Mouse (Mus musculus) heart, embryonic 11.5 days (tissue): ENCODE measurements around the gene Tmem238l. TPM values are rescaled to one million over a fixed set of nuclear protein-coding genes. Genes with fewer than 3 reads are reported as not detected.

Experiments
- ATAC-seq: fragments of 200-750 bp; cut with Nextera tagmentation; replicated peaks from 2 replicates; pipeline ENCODE4 v1.8.0; 2017; ENCODE audit warnings: moderate library complexity; ENCODE audit not compliant: insufficient number of reproducible peaks, low FRiP score, low TSS enrichment
- H3K27ac ChIP-seq: fragments of 300-500 bp; sonication (generic); 2 replicates; pipeline ENCODE4 v1.5.1; 2014; ENCODE audit warnings: mild to moderate bottlenecking, low read depth, low read length
- H3K27me3 ChIP-seq: fragments of 300-500 bp; sonication (generic); 2 replicates; pipeline ENCODE4 v1.6.1; 2014; ENCODE audit warnings: mild to moderate bottlenecking, low read length, mixed read lengths; ENCODE audit not compliant: control insufficient read depth, insufficient read depth
- H3K36me3 ChIP-seq: fragments of 300-500 bp; sonication (generic); 2 replicates; pipeline ENCODE4 v1.6.1; 2014; ENCODE audit warnings: mild to moderate bottlenecking, low read length, moderate library complexity, mixed read lengths; ENCODE audit not compliant: control insufficient read depth, insufficient read depth
- H3K4me1 ChIP-seq: fragments of 300-500 bp; sonication (generic); 2 replicates; pipeline ENCODE4 v1.6.1; 2014; ENCODE audit warnings: low read length; ENCODE audit not compliant: control insufficient read depth, insufficient read depth
- H3K4me2 ChIP-seq: fragments of 300-500 bp; sonication (generic); 2 replicates; pipeline ENCODE4 v1.6.1; 2014; ENCODE audit warnings: mild to moderate bottlenecking, moderate library complexity
- H3K4me3 ChIP-seq: fragments of 300-500 bp; sonication (generic); 2 replicates; pipeline ENCODE4 v1.5.1; 2014; ENCODE audit warnings: low read depth, low read length
- H3K9ac ChIP-seq: fragments of 300-500 bp; sonication (generic); 2 replicates; pipeline ENCODE4 v1.6.1; 2014; ENCODE audit warnings: mild to moderate bottlenecking, low read depth, low read length, moderate library complexity
- H3K9me3 ChIP-seq: fragments of 300-500 bp; sonication (generic); replicated peaks from 2 replicates; pipeline ENCODE4 v1.6.1; 2016; ENCODE audit warnings: low read length; ENCODE audit not compliant: control insufficient read depth
- WGBS: fragments of 180-500 bp; shearing (Covaris S2); extraction: QIAGEN DNeasy Blood & Tissue Kit; methylation state at CpG from one replicate; pipeline ENCODE4 v1.1.7; 2014; ENCODE audit not compliant: insufficient replicate concordance; 5-methylcytosine and 5-hydroxymethylcytosine counted together
- polyA plus RNA-seq: library from polyadenylated mRNA; unstranded; fragments of >200 nt; fragmentation: Nextera tagmentation; extraction: Ambion mirVana; gene quantifications from 2 replicates; pipeline ENCODE4 v1.2.1, GENCODE M21; 2014

Gene Tmem238l
- polyA plus RNA-seq, 1 experiment from 2014 or later: 0.16 TPM

GRCm38 (mm10) chr11:66966500-66967116 is 10.2 kb downstream of the Tmem238l start:
- Histone ChIP-seq H3K4me1 (peaks cover 15% of the 10 kb centered on the region), H3K27me3 (peaks cover 20% of the 10 kb centered on the region), H3K9me3 (no peaks in the 10 kb centered on the region), H3K36me3 (no peaks in the 10 kb centered on the region), H3K27ac (no peak overlapping the region), H3K9ac (no peak overlapping the region), H3K4me2 (no peak overlapping the region), H3K4me3 (no peak overlapping the region)
- WGBS: 19% methylated on average over 7 of the region's 7 CpGs
- no peak for ATAC-seq

GRCm38 (mm10) chr11:66968575-66968974 is 12.1 kb downstream of the Tmem238l start:
- H3K4me1 ChIP-seq: no peaks in the 10 kb centered on the region
- 77% methylated on average over 1 of the region's 1 CpGs for WGBS
- no peaks in the 10 kb centered on the region for H3K9me3 ChIP-seq
- no peak overlapping the region for H3K4me3 ChIP-seq
- no peak overlapping the region for H3K9ac ChIP-seq
- ATAC-seq: no peak
- no peaks in the 10 kb centered on the region for H3K36me3 ChIP-seq
- no peak overlapping the region for H3K27ac ChIP-seq
- H3K27me3 ChIP-seq: peaks cover 20% of the 10 kb centered on the region
- no peak overlapping the region for H3K4me2 ChIP-seq

DNA sequence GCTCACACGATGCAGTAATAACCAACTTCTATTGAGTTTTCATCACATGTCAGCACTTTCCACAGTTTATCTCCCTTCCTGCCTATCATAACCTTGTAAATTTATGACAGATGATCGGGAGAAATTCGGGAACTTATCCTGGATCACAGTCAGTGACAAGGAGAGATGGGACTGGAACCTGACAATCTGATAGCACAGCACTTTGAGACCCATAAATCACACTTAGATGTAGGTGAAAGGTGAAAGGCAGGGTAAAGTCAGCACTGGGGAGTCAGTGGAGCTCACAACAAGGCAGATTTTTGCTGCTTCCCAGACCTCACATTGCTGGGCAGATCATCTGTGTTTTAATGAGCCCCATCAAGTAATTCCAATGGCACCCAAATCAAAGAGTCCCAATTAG is 17.1 kb downstream of the Tmem238l start:
- Histone ChIP-seq H3K9me3 (no peaks in the 10 kb centered on the region; the same call in 1 of the 2 replicates), H3K4me1 (no peaks in the 10 kb centered on the region), H3K27ac (no peak overlapping the region), H3K27me3 (peaks cover 14% of the 10 kb centered on the region; the same call in 1 of the 2 replicates), H3K9ac (no peak overlapping the region), H3K4me3 (no peak overlapping the region), H3K36me3 (no peaks in the 10 kb centered on the region), H3K4me2 (no peak overlapping the region)
- ATAC-seq: no peak
- WGBS: 69% methylated on average over 3 of the region's 3 CpGs

GRCm38 (mm10) chr11:66975606-66976330 is 19.3 kb downstream of the Tmem238l start:
- Histone ChIP-seq H3K36me3 (no peaks in the 10 kb centered on the region), H3K4me1 (no peaks in the 10 kb centered on the region), H3K27ac (no peak overlapping the region), H3K9ac (no peak overlapping the region), H3K4me3 (no peak overlapping the region), H3K4me2 (no peak overlapping the region), H3K27me3 (peaks cover 4% of the 10 kb centered on the region; the same call in 1 of the 2 replicates), H3K9me3 (no peaks in the 10 kb centered on the region; the same call in 1 of the 2 replicates)
- 78% methylated on average over 7 of the region's 7 CpGs for WGBS
- no peak for ATAC-seq

DNA sequence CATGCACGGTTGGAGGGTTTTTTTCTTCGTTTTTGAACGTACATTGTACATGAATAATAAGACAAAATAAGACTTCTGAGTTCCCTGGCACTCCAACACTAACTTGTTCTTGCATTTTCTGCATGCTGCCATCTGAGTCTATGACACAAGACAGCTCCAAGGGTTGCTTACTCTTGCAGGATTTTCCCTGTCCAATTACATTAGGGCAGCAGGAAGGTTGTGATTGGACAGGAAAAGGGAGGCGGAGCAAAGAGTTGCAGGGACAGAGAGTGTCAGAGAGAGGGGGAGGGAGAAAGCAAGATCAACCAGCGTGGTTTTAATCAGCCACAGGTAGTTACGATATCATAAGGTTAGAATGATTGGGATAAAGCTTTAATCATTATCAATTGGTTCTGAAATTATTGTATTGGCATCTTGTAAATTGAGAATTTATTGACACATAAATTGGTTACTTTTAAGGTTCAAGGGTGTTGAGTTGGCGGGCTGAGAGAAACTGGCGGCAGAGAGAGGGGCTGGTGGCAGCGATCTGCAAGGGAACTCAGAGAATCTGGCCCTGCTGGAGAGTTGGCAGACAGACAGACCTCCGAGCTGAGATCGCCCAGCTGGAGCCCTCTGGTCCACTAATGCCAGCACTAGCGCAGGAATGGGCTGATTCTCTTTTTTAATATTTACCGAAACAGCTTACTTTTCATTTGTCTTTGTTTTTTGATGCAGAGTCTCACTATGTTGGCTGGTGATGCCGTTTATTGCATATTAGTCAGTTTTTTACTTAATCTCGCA is 25.1 kb downstream of the Tmem238l start:
- H3K4me2 ChIP-seq: no peak overlapping the region
- H3K27me3 ChIP-seq: 0 out of 2 replicates have a peak, but pooled peaks cover 2% of the 10 kb centered on the region
- no peak overlapping the region for H3K4me3 ChIP-seq
- no peaks in the 10 kb centered on the region for H3K9me3 ChIP-seq
- no peak overlapping the region for H3K9ac ChIP-seq
- H3K36me3 ChIP-seq: no peaks in the 10 kb centered on the region
- peaks cover 15% of the 10 kb centered on the region for H3K4me1 ChIP-seq
- no peak overlapping the region for H3K27ac ChIP-seq
- no peak for ATAC-seq
- WGBS: 72% methylated on average over 15 of the region's 15 CpGs

- peaks cover 15% of the 10 kb centered on the region for H3K4me1 ChIP-seq
- no peak for ATAC-seq
- 0 out of 2 replicates have a peak, but pooled peaks cover 2% of the 10 kb centered on the region for H3K27me3 ChIP-seq
- 27% methylated on average over 6 of the region's 6 CpGs for WGBS
- H3K9ac ChIP-seq: no peak overlapping the region
- no peak overlapping the region for H3K4me3 ChIP-seq
- no peak overlapping the region for H3K4me2 ChIP-seq
- no peak overlapping the region for H3K27ac ChIP-seq
- no peaks in the 10 kb centered on the region for H3K36me3 ChIP-seq
- no peaks in the 10 kb centered on the region for H3K9me3 ChIP-seq
These were observed 26.4 kb downstream of the Tmem238l start for GRCm38 (mm10) chr11:66982794-66983193.

DNA sequence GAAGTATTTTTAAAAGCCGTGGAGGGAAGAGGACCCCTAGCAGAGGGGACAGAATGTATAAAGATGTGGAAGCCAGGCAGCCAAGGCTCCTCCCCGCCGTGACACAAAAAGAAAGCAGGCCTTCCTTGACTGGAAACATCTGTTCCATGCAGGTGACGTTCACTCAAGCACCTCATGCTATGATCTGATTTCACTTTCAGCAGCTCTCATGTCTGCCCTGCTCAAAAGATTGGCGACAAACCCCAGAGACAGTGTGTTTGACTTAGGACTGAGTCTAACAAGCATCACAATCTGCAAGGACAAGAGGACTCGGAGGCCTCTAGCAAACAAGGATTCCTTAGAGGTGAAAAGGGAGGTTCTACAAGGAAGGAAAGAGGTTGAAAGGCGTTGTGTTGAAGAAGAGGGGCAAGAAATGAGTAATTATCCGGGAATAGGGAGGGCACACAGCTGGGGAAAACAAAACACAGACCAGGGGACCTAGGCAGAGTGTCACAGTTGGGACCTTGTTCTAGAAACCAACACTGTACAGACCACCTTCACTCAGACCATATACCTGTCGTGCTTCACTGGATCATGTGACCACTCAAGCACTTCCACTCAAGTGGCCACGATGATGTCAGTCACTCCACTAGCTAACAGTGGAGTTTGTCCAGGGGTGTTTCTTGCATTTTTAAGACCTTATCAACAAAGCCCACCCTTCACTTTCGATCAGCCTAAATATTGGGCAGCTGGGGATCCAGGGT is 27.2 kb downstream of the Tmem238l start:
- Histone ChIP-seq H3K4me2 (peak overlapping the region; percentile 87), H3K4me1 (peaks cover 15% of the 10 kb centered on the region), H3K36me3 (no peaks in the 10 kb centered on the region), H3K9me3 (no peaks in the 10 kb centered on the region), H3K27me3 (0 out of 2 replicates have a peak, but pooled peaks cover 2% of the 10 kb centered on the region), H3K27ac (no peak overlapping the region; the same call in 1 of the 2 replicates), H3K9ac (0 out of 2 replicates have a peak overlapping the region, but pooled peaks have one; percentile 40), H3K4me3 (no peak overlapping the region)
- 40% methylated on average over 11 of the region's 11 CpGs for WGBS
- ATAC-seq: 0 out of 2 replicates have a peak, but pooled peaks have one; percentile 34
